Mouse (Mus musculus) embryo, embryonic 10 days (tissue): ENCODE data around the gene Olfr878.

Experiments used
- DNase-seq: peaks from one replicate; pipeline ENCODE4 v3.0.0-alpha.2; 2015; ENCODE audit warnings: low spot score

The Olfr878 gene

GRCm38 (mm10) chr9:37917540-37917939, at the start of gene Olfr878:
Gene Olfr878 (plus strand): TSS chr9:37917840.
- no peak for DNase-seq

- no peak for DNase-seq
Observed at GRCm38 (mm10) chr9:37870246-37870645, 47.4 kb upstream of the Olfr878 start.

GRCm38 (mm10) chr9:37871097-37871496, 46.5 kb upstream of the Olfr878 start:
- DNase-seq, result no peak

- no peak for DNase-seq
Observed at GRCm38 (mm10) chr9:37871536-37871935, 46.1 kb upstream of the Olfr878 start.

GRCm38 (mm10) chr9:37890960-37891359, 26.7 kb upstream of the Olfr878 start:
- DNase-seq, result peak; percentile 6

- peak; percentile 4 for DNase-seq
Observed at GRCm38 (mm10) chr9:37896661-37897060, 21.0 kb upstream of the Olfr878 start, which contains the start of gene Olfr145. Gene Olfr145 (plus strand): TSS chr9:37896724.

GRCm38 (mm10) chr9:37905555-37905954, 12.1 kb upstream of the Olfr878 start:
- DNase-seq, result no peak

- DNase-seq, result no peak
Observed at GRCm38 (mm10) chr9:37918018-37918417, 378 bp downstream of the Olfr878 start.

- no peak for DNase-seq
Observed at GRCm38 (mm10) chr9:37924194-37924593, 6.6 kb downstream of the Olfr878 start.

- no peak for DNase-seq
Observed at GRCm38 (mm10) chr9:37925445-37925844, 7.8 kb downstream of the Olfr878 start.

- DNase-seq, result no peak
Observed at GRCm38 (mm10) chr9:37926019-37927013, 8.7 kb downstream of the Olfr878 start.

- peak; percentile 92 for DNase-seq
Observed at GRCm38 (mm10) chr9:37932519-37932918, 14.9 kb downstream of the Olfr878 start.

GRCm38 (mm10) chr9:37934146-37934545, 16.5 kb downstream of the Olfr878 start:
- no peak for DNase-seq

- DNase-seq, result no peak
Observed at GRCm38 (mm10) chr9:37941167-37941566, 23.5 kb downstream of the Olfr878 start.
